Mouse (Mus musculus) testis, adult 2 months (tissue): ENCODE results near the gene Pdgfc. TPM values are rescaled to one million over a fixed set of nuclear protein-coding genes. Genes with fewer than 3 reads are reported as not detected.
A peak's percentile ranks its signal among the peaks of the same experiment; 100 is the strongest.

Experiments used
- H3K27ac ChIP-seq: fragments of 200-500 bp; 2 replicates; pipeline ENCODE4 v1.5.1; 2012; ENCODE audit warnings: low read depth, low read length; ENCODE audit not compliant: control insufficient read depth, insufficient read depth
- H3K27me3 ChIP-seq: fragments of 200-500 bp; 2 replicates; pipeline ENCODE4 v1.6.1; 2012; ENCODE audit warnings: mild to moderate bottlenecking, low read length, moderate library complexity; ENCODE audit not compliant: control insufficient read depth, insufficient read depth
- H3K36me3 ChIP-seq: fragments of 200-500 bp; 2 replicates; pipeline ENCODE4 v1.6.1; 2012; ENCODE audit warnings: mild to moderate bottlenecking, low read length; ENCODE audit not compliant: control insufficient read depth, insufficient read depth
- H3K4me1 ChIP-seq: fragments of 200-500 bp; 2 replicates; pipeline ENCODE4 v1.6.1; 2012; ENCODE audit warnings: low read length; ENCODE audit not compliant: control insufficient read depth, insufficient read depth
- H3K4me3 ChIP-seq: fragments of 200-500 bp; 2 replicates; pipeline ENCODE4 v1.5.1; 2012; ENCODE audit warnings: low read depth, mild to moderate bottlenecking, low read length, moderate library complexity, mixed read lengths; ENCODE audit not compliant: control insufficient read depth
- CTCF ChIP-seq: fragments of 200-500 bp; IDR thresholded peaks from 2 replicates; pipeline ENCODE4 v1.5.1; 2012; ENCODE audit warnings: low read depth, mild to moderate bottlenecking, inconsistent platforms, low read length, moderate library complexity; ENCODE audit not compliant: control insufficient read depth, insufficient read depth, insufficient replicate concordance
- POLR2A ChIP-seq: fragments of 200-500 bp; IDR thresholded peaks from 2 replicates; pipeline ENCODE4 v1.6.1; 2012; ENCODE audit warnings: low read depth, mild to moderate bottlenecking, inconsistent platforms, low read length, moderate library complexity; ENCODE audit not compliant: control insufficient read depth
- polyA plus RNA-seq: library from polyadenylated mRNA; depleted of rRNA; stranded (reverse); fragments of >200 nt; gene quantifications from 2 replicates; pipeline ENCODE4 v1.2.3, GENCODE M21; 2012

Gene Pdgfc
- polyA plus RNA-seq, 1 experiment, result 3.7 TPM

DNA sequence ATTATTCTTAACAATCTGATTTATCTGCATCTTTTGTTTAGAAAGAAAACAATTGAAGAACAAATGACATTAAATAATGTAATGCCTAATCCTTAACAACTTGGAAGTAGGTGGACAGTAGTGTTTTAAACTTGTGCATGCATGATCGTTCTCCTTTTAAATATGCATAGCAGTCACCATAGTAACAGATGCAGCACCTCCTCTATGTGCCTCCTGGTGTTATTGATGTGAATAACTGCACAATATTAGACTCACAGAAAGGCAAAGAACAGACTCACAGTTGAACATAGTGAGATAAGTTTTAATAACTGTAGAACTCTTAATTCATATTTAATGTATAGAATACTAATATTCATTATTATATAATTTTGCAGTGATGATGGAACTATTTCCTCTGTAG, 12.6 kb upstream of the Pdgfc start:
- Histone ChIP-seq H3K36me3 (no peaks in the 10 kb centered on the region), H3K4me1 (no peaks in the 10 kb centered on the region), H3K27ac (no peak overlapping the region), H3K4me3 (no peak overlapping the region), H3K27me3 (no peaks in the 10 kb centered on the region)
- TF ChIP-seq CTCF, result no peak
- no peak for TF ChIP-seq POLR2A

DNA sequence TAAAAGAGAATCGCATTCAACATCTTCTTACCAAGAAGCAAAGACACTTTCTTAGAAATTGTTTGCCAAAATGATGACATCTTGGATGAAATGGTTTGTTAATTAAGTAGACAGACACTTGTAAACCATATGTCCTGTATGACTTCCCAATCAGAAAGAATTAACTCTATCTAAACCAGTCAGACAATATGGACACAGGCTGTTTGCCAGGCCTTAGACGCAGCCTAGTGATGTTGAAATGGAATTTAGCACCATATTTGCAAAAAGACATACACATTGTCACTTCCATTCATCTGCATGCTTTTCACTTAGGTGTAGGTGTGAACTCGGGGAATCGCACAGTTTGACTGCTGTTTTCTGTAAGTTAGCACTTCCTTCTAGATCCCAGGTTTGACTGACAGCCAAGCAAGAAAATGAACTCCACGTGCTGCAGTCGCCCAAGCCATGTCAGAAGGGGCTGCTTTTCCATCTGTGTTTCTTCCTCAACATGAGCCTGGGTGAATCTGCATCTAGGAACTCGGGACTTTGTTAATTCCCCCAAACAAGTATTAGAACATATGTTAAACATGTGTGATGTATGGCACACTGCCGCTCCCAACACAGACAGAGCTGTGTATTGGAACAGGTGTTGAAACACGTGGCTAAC, 10.5 kb upstream of the Pdgfc start:
- TF ChIP-seq POLR2A (no peak), CTCF (no peak)
- Histone ChIP-seq H3K36me3 (no peaks in the 10 kb centered on the region), H3K4me1 (no peaks in the 10 kb centered on the region), H3K27me3 (no peaks in the 10 kb centered on the region), H3K4me3 (no peak overlapping the region), H3K27ac (no peak overlapping the region)

DNA sequence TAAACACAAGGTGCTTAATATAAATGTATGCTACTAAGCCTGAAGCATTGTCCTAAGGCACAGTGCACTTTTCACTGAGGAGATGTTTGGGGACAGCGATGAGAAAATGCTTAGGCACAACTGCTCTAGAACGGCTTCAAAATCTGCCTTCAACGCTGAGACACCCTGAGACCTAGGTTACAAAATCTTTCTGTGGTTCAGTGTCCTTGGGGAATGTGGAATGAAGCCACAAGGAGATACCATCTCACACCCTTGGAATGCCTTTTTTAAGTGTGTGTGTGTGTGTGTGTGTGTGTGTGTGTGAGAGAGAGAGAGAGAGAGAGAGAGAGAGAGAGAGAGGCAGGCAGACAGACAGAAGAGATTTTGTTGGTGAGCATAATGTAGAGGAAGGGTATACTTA, 7.9 kb upstream of the Pdgfc start:
- H3K27me3 ChIP-seq, result no peaks in the 10 kb centered on the region
- TF ChIP-seq POLR2A (no peak), CTCF (no peak)
- no peaks in the 10 kb centered on the region for H3K4me1 ChIP-seq
- no peak overlapping the region for H3K4me3 ChIP-seq
- 0 out of 2 replicates have a peak overlapping the region, but pooled peaks have one; percentile 6 for H3K27ac ChIP-seq
- H3K36me3 ChIP-seq, result no peaks in the 10 kb centered on the region

DNA sequence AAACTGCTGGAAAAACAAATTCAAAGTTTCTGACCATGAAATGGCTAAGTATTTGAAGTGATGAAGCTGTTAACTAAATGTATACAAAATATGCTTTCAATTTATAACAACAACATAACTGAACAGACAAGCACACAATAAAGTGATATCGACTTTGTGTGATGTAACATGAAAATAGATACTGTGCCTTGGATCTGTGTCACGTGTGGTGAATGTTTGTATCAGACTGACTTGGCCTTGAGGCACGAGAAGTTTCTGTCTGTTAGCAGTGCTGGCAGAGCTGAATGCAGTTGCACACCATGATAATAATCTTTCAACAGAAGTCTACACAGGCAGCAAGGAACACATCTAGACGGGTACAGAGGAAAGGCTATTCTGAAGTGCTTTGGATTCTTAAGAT, 6.9 kb upstream of the Pdgfc start:
- no peak for TF ChIP-seq CTCF
- no peak for TF ChIP-seq POLR2A
- no peak overlapping the region for H3K27ac ChIP-seq
- no peaks in the 10 kb centered on the region for H3K27me3 ChIP-seq
- no peaks in the 10 kb centered on the region for H3K4me1 ChIP-seq
- no peak overlapping the region for H3K4me3 ChIP-seq
- H3K36me3 ChIP-seq, result no peaks in the 10 kb centered on the region

DNA sequence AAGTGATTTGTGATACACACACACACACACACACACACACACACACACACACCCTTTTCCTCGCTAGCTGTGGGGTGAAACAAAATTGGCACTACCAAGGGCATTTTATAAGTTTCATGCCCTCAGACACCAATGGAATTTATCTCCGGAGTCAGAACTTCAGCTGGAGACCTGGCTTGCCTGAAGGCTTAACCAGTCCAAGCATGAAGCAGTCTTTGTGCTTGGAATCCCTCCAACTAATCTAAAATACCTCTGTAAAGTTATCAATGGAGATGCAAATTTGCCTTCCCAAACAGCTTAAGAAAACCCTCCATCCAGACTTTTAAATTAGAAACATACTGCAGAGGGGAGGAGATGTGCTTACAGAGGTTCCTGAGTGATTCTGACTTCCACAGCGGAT, 6.3 kb upstream of the Pdgfc start:
- Histone ChIP-seq H3K27ac (no peak overlapping the region), H3K27me3 (no peaks in the 10 kb centered on the region), H3K4me1 (no peaks in the 10 kb centered on the region), H3K4me3 (no peak overlapping the region), H3K36me3 (no peaks in the 10 kb centered on the region)
- TF ChIP-seq CTCF, result no peak
- no peak for TF ChIP-seq POLR2A

DNA sequence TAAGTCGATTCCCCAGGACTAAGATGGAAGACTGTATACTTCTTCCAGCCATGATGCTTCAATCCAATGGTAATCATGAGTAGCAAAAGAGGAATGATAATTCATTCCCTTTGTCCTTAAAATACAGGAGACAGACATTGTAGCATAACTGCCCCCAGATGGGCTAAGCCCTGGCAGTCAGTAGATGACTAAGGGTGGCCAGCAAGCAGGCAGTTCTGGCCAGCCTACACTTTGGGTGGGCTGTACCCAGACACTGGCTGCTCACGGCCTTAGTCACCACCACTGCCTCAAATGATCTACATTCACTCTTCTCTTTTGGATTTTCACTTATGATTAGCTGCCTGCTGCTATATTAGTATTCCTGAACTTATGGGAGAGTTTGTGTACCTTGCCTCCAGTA, 5.9 kb upstream of the Pdgfc start:
- H3K27ac ChIP-seq, result no peak overlapping the region
- no peaks in the 10 kb centered on the region for H3K27me3 ChIP-seq
- no peaks in the 10 kb centered on the region for H3K36me3 ChIP-seq
- no peaks in the 10 kb centered on the region for H3K4me1 ChIP-seq
- TF ChIP-seq CTCF (no peak), POLR2A (no peak)
- H3K4me3 ChIP-seq, result no peak overlapping the region

DNA sequence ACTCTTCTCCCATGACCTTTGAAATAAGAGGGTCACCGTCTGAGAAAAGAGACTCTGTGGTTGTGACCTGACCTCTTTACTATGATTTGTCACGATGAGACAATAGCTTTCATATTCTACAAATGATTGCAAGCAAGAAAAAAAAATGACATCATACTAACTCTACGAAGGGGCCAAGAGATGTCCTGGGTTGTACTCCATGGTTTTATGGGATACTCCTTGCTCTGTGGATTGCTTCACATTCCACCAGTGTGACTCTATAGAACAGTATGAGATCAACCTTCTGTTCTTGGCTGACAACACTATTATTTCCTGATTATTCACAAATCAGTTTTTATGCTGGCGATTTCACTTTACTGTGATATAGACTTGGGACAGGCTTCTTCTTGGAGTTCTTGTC, 4.2 kb upstream of the Pdgfc start:
- no peak overlapping the region for H3K4me3 ChIP-seq
- no peaks in the 10 kb centered on the region for H3K36me3 ChIP-seq
- TF ChIP-seq POLR2A (no peak), CTCF (no peak)
- H3K4me1 ChIP-seq, result peaks cover 2% of the 10 kb centered on the region
- no peaks in the 10 kb centered on the region for H3K27me3 ChIP-seq
- no peak overlapping the region for H3K27ac ChIP-seq

DNA sequence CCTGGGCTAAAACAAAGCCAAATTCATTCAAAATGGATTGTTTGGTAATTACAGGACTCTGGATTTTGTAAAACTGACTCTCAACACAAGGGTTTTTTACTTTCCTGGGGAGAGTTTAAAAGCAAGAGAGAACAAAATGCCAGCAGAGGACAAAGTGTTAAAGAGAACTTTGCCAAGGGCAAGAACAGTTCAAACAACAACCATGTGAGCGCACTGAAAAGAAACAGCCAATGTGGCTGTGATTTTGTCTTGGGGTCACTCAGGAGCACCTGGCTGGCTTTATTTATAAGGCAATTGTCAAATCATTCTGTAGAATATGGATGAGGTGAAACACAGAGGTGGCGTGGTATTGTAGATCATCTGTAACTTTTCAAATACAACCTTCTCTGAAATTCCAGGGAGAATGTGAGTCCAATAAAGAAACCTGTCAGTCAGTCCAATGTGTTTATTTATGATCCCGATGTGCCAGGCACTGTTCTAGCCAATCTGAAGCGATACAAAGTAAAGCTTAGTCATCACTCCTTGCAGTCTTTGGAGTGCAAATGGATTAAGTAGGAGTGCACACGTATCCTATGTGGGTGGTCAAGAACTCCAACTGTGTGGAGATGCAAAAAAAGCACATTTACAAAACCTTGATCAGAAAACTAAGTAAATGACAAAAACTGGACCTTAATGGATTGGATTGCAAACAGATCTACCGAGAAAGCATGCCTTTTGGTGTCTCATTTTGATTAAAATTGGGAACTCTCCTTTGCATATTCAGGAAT, 1.7 kb upstream of the Pdgfc start:
- H3K36me3 ChIP-seq, result no peaks in the 10 kb centered on the region
- H3K27ac ChIP-seq, result no peak overlapping the region
- H3K4me3 ChIP-seq, result no peak overlapping the region
- peaks cover 8% of the 10 kb centered on the region for H3K4me1 ChIP-seq
- no peaks in the 10 kb centered on the region for H3K27me3 ChIP-seq
- TF ChIP-seq POLR2A (no peak), CTCF (no peak)
